Mouse (Mus musculus) skeletal muscle tissue, adult 2 months (tissue): ENCODE results near the gene Slc39a2.
"Not testable (repeated sequence)": the region's sequence is repeated elsewhere in the genome, so short reads cannot be mapped to it uniquely, and the experiment has no call there.

ENCODE experiments used
- DNase-seq: peaks from one replicate; pipeline ENCODE4 v3.0.0-alpha.2; 2012; ENCODE audit warnings: low read depth, low spot score

The Slc39a2 gene

GRCm38 (mm10) chr14:51902806-51903710 is 10.4 kb downstream of the Slc39a2 start:
- DNase-seq: peak; percentile 75

DNA sequence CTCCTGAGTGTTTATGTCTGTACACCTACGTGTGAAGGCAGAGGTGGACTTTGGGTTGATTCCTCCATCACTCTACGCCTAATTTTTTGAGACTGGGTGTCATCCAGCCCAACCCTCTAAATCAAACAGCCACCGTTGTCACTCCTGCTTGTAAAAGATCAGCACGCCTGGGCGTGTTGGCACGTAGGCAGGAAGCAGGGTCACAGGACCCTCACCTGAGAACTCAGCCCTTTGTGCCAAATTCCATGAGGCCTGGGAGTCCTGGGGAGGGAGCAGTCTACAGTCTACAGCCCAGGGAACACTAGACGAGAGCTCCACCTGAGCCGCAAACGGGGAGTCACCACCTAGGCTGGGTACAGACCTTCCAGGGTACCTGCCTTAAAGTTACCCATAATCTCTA is 11.1 kb downstream of the Slc39a2 start:
- no peak for DNase-seq

DNA sequence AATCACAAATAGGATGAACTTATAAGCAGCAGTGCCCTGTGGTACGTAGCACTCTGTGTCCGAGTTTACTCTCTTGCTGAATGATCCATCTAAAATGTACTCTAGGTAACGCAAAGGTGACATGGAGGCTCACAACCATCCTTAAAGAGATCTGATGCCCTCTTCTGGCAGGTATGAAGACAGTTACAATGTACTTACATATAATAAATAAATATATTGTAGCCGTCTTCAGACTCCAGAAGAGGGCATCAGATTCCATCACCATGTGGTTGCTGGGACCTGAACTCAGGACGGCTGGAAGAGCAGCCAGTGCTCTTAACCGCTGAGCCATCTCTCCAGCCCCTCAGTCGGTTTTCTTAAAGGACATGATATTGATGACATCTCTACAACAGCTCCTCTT is 12.0 kb downstream of the Slc39a2 start:
- no peak for DNase-seq

DNA sequence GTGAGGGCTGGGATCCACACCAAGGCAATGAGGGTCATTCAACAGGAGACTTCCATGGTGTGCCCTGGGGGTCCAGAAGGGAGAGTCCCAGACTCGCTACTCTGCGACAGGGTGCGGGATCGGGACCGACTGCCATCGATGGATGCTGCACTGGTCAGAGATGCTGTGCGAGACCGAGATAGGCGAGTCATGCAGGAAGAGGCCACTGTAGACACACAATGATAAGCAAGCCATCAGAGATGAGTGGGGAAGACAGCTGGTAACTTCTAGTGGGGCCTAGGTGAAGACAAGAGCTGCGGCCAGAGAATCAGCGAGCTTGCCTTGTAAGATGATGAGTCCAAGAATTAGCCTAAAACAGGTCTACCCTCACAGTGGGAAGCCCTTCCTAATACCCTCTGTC is 13.4 kb downstream of the Slc39a2 start:
- no peak for DNase-seq

GRCm38 (mm10) chr14:51911301-51911700 is 18.6 kb downstream of the Slc39a2 start:
- no peak for DNase-seq

GRCm38 (mm10) chr14:51912391-51913061 is 19.8 kb downstream of the Slc39a2 start:
- DNase-seq: peak; percentile 78

- DNase-seq: peak; percentile 95
These were observed 20.6 kb downstream of the Slc39a2 start for GRCm38 (mm10) chr14:51913062-51913959.

DNA sequence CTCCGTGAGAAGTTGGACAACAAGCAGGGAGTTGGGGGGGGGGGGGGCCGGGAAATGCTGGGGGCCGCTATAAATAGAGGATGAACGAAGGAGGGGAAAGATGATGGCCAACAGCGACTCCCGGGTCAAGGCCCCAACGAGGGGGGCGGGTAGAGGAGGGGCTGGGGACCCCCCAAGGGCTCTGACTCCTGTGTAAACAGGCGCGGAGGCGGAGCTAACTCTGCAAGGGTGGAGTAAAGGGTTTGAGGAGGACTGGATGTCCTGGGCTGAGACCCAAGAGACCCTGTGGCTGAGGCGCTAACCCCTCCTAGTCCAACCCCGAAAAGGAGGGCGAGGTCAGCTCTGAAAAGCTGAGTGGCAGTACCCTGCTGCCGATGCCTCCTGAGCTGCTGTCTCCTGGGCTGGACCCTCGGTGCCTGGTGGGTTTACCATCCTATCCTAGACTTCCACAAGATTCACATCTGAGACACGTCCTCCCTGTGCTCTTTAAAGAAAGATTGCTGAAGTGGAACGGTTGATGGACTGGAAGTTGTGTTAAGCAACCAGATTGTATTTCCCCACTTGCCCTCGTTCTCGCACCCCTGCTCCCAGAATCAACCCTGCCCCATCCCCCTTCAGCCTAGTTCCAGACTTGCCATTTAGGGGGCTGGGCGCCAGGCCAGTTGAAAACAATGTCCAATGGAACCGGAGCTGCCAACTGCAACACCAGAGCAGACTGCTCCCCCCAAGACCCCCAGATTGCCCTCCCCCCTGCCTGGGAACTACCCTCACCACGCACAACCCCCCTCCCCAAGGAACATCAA is 21.5 kb downstream of the Slc39a2 start, which contains the start of gene Ndrg2:
Ndrg2 (minus strand) TSS at position 199 of the 803 bp plus-strand sequence.
- peak; percentile 91 for DNase-seq

- peak; percentile 86 for DNase-seq
These were observed 22.3 kb downstream of the Slc39a2 start for GRCm38 (mm10) chr14:51915030-51915429.

- no peak for DNase-seq
These were observed 23.9 kb downstream of the Slc39a2 start for GRCm38 (mm10) chr14:51916539-51916938.

- DNase-seq: no peak
These were observed 25.4 kb downstream of the Slc39a2 start, which contains the start of gene Tppp2 for GRCm38 (mm10) chr14:51918125-51918524. Gene Tppp2, plus strand, starts transcription at chr14:51918425.

GRCm38 (mm10) chr14:51918966-51919365 is 26.3 kb downstream of the Slc39a2 start:
- DNase-seq: peak; percentile 77

- DNase-seq: peak; percentile 88
These were observed 29.3 kb downstream of the Slc39a2 start for GRCm38 (mm10) chr14:51921759-51922570.

- DNase-seq: no peak
These were observed 29.8 kb downstream of the Slc39a2 start, which contains the start of gene Rnase13 for GRCm38 (mm10) chr14:51922571-51922865. Gene Rnase13, minus strand, starts transcription at chr14:51922773.

- no peak for DNase-seq
These were observed 30.2 kb downstream of the Slc39a2 start for GRCm38 (mm10) chr14:51922910-51923309.

DNA sequence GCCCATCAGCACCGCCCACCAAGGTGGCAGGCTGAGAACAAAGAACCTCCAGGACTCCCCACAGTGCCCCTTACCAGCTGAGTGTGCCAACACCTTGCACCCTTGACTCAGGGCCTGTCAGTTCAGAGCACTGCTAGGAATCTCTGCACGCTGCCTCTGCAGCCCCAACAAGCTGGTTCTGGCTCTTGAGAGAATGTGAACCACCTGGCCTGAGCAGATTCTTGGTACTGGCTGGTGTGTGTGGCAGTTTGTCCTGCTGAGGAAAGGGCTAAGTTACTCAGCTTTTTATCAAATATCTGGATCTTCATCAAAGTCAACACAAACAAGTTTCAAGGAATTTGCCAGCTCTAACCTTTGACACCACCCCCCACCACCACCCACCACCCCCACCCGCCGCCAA is 30.8 kb downstream of the Slc39a2 start:
- DNase-seq: no peak

DNA sequence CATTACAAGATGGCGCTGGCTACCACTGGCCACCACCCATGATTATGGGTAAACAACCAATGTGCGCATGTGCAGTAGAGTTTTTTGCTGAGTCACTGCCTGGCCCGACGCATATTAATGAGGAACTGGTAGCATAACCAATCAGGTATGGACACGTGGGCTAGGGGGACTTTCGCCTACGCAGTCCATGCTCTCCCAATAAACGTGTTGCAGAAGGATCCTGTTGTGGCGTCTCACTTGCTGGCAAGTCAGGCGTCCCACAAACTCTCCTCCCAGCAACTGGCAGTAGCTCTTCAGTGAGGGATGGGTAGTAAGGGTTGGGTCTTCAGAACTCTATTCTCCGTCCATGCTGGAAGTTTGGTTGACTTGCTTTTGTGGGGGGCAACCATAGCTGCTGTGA is 34.2 kb downstream of the Slc39a2 start:
- not testable (repeated sequence) for DNase-seq

GRCm38 (mm10) chr14:51929309-51929943 is 36.7 kb downstream of the Slc39a2 start:
- peak; percentile 82 for DNase-seq

DNA sequence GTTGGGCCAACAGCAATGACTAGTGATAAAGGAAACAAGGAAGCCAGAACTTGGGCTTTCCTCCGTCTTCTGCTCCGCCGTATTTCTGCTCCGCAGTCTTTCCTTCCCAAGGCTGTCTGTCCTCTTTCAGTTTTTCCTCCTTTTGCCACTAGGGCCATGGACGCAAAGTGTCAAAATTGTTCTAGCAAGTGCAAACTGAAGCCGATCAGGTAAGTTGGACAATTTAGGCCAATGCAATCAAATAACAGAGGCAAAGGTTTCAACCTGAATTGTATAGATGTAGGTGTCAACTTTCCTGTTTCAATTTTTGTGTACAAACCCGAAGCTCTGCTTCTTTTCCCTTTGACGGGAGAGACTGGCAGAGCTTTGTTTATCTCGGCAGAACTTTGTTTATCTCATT is 37.3 kb downstream of the Slc39a2 start:
- no peak for DNase-seq
